Mouse (Mus musculus): Measurements from ENCODE around the gene Gm6408. TPM values are rescaled to one million over a fixed set of nuclear protein-coding genes. Genes with fewer than 3 reads are reported as not detected.
"Not testable (repeated sequence)": the region's sequence is repeated elsewhere in the genome, so short reads cannot be mapped to it uniquely, and the experiment has no call there.

Gm6408 gene
- total RNA-seq (2021), result not detected

- intact Hi-C loops (cut with DNase I); DNase-seq: not testable (repeated sequence)
Observed at GRCm38 (mm10) chr5:146481665-146482064, at the start of gene Gm6408. Gm6408 (plus strand) TSS chr5:146481965.

GRCm38 (mm10) chr5:146432476-146432875, 49.3 kb upstream of the Gm6408 start:
- intact Hi-C loops (cut with DNase I), result no loop called here
- DNase-seq, result no peak

- intact Hi-C loops (cut with DNase I), result no loop called here
- no peak for DNase-seq
Observed at GRCm38 (mm10) chr5:146435316-146435715, 46.4 kb upstream of the Gm6408 start.

GRCm38 (mm10) chr5:146436796-146437195, 45.0 kb upstream of the Gm6408 start:
- no peak for DNase-seq
- intact Hi-C loops (cut with DNase I), result no loop called here

- DNase-seq, result no peak
- intact Hi-C loops (cut with DNase I), result no loop called here
Observed at GRCm38 (mm10) chr5:146439152-146439781, 42.5 kb upstream of the Gm6408 start.

GRCm38 (mm10) chr5:146440273-146440672, 41.5 kb upstream of the Gm6408 start:
- intact Hi-C loops (cut with DNase I), result no loop called here
- no peak for DNase-seq

- intact Hi-C loops (cut with DNase I), result no loop called here
- DNase-seq, result no peak
Observed at GRCm38 (mm10) chr5:146442767-146443166, 39.0 kb upstream of the Gm6408 start.

- intact Hi-C loops (cut with DNase I), result no loop called here
- DNase-seq, result no peak
Observed at GRCm38 (mm10) chr5:146446633-146447032, 35.1 kb upstream of the Gm6408 start.

GRCm38 (mm10) chr5:146451592-146452254, 30.0 kb upstream of the Gm6408 start:
- intact Hi-C loops (cut with DNase I), result no loop called here
- DNase-seq, result no peak

- intact Hi-C loops (cut with DNase I), result no loop called here
- no peak for DNase-seq
Observed at GRCm38 (mm10) chr5:146453556-146453955, 28.2 kb upstream of the Gm6408 start.

GRCm38 (mm10) chr5:146461612-146462011, 20.2 kb upstream of the Gm6408 start:
- intact Hi-C loops (cut with DNase I), result loop anchor here (10.0 kb wide), 1 partner anchor 267 kb away; no protein-coding TSS in a partner anchor
- no peak for DNase-seq

GRCm38 (mm10) chr5:146466663-146467062, 15.1 kb upstream of the Gm6408 start:
- no peak for DNase-seq
- intact Hi-C loops (cut with DNase I), result loop anchor here (5.0 to 10.0 kb wide), 2 partner anchors 134 to 272 kb away; no protein-coding TSS in a partner anchor

- intact Hi-C loops (cut with DNase I), result loop anchor here (5.0 to 10.0 kb wide), 2 partner anchors 136 to 274 kb away; no protein-coding TSS in a partner anchor
- DNase-seq, result peak; percentile 41
Observed at GRCm38 (mm10) chr5:146468311-146468710, 13.5 kb upstream of the Gm6408 start.

- intact Hi-C loops (cut with DNase I), result no loop called here
- peak; percentile 17 for DNase-seq
Observed at GRCm38 (mm10) chr5:146470821-146471220, 10.9 kb upstream of the Gm6408 start.

GRCm38 (mm10) chr5:146471311-146471710, 10.5 kb upstream of the Gm6408 start:
- no peak for DNase-seq
- intact Hi-C loops (cut with DNase I), result no loop called here

- intact Hi-C loops (cut with DNase I), result no loop called here
- DNase-seq, result no peak
Observed at GRCm38 (mm10) chr5:146471821-146472220, 9.9 kb upstream of the Gm6408 start.

- intact Hi-C loops (cut with DNase I), result not testable (repeated sequence)
- DNase-seq, result peak; percentile 46
Observed at GRCm38 (mm10) chr5:146479564-146479963, 2.2 kb upstream of the Gm6408 start.

- intact Hi-C loops (cut with DNase I), result not testable (repeated sequence)
- DNase-seq, result peak; percentile 46
Observed at GRCm38 (mm10) chr5:146488959-146489358, 7.2 kb downstream of the Gm6408 start.

- intact Hi-C loops (cut with DNase I); DNase-seq: not testable (repeated sequence)
Observed at GRCm38 (mm10) chr5:146491063-146491462, 9.3 kb downstream of the Gm6408 start, which contains the start of gene Gm6370. Gm6370 (plus strand) TSS chr5:146491363.

- intact Hi-C loops (cut with DNase I); DNase-seq: not testable (repeated sequence)
Observed at GRCm38 (mm10) chr5:146502099-146502498, 20.3 kb downstream of the Gm6408 start, which contains the start of gene 4930449I24Rik. 4930449I24Rik (plus strand) TSS chr5:146502399.

GRCm38 (mm10) chr5:146513823-146514222, 32.1 kb downstream of the Gm6408 start, which contains the start of gene Gm3402:
Gm3402 (plus strand) TSS chr5:146514123.
- intact Hi-C loops (cut with DNase I); DNase-seq: not testable (repeated sequence)

GRCm38 (mm10) chr5:146525501-146525900, 43.7 kb downstream of the Gm6408 start, which contains the start of gene Gm3404:
Gm3404 (plus strand) TSS chr5:146525801.
- DNase-seq; intact Hi-C loops (cut with DNase I): not testable (repeated sequence)
